Mouse (Mus musculus) ES-Bruce4 (cell line): ENCODE data around the gene Wfdc11. TPM values are rescaled to one million over a fixed set of nuclear protein-coding genes. Genes with fewer than 3 reads are reported as not detected.

Source experiments
- H3K27ac ChIP-seq: 2 replicates; pipeline ENCODE4 v1.5.1; 2012; ENCODE audit warnings: low read length, inconsistent platforms; ENCODE audit not compliant: insufficient read depth
- H3K27me3 ChIP-seq: 2 replicates; pipeline ENCODE4 v1.6.1; 2012; ENCODE audit warnings: mild to moderate bottlenecking, low read length, inconsistent platforms; ENCODE audit not compliant: control insufficient read depth, poor library complexity, insufficient read depth, severe bottlenecking
- H3K36me3 ChIP-seq: 2 replicates; pipeline ENCODE4 v1.6.1; 2012; ENCODE audit warnings: inconsistent platforms, mild to moderate bottlenecking, low read length, moderate library complexity; ENCODE audit not compliant: control insufficient read depth, poor library complexity, insufficient read depth, severe bottlenecking
- H3K4me1 ChIP-seq: one replicate; pipeline ENCODE4 v1.8.1; 2011; ENCODE audit warnings: low read length; ENCODE audit not compliant: control insufficient read depth, insufficient read depth
- H3K4me3 ChIP-seq: 2 replicates; pipeline ENCODE4 v1.5.1; 2011; ENCODE audit warnings: low read depth, mild to moderate bottlenecking, low read length
- H3K9ac ChIP-seq: 2 replicates; pipeline ENCODE4 v1.6.1; 2012; ENCODE audit warnings: low read depth, mild to moderate bottlenecking, inconsistent platforms; ENCODE audit not compliant: poor library complexity, severe bottlenecking
- H3K9me3 ChIP-seq: replicated peaks from 2 replicates; pipeline ENCODE4 v1.6.1; 2012; ENCODE audit warnings: mild to moderate bottlenecking, low read length, inconsistent platforms; ENCODE audit not compliant: control insufficient read depth, poor library complexity, insufficient read depth, severe bottlenecking
- CTCF ChIP-seq: IDR thresholded peaks from one replicate; pipeline ENCODE4 v1.8.1; 2011; ENCODE audit warnings: low read depth, low read length
- EP300 ChIP-seq: IDR thresholded peaks from 2 replicates; pipeline ENCODE4 v1.6.1; 2011; ENCODE audit warnings: low read depth, low read length; ENCODE audit not compliant: insufficient read depth
- POLR2A ChIP-seq: IDR thresholded peaks from one replicate; pipeline ENCODE4 v1.8.1; 2011; ENCODE audit warnings: low read length; ENCODE audit not compliant: insufficient read depth
- polyA plus RNA-seq: library from polyadenylated mRNA; stranded (reverse); fragments of >200 nt; gene quantifications from 2 replicates; pipeline ENCODE4 v1.2.4, GENCODE M21; 2011; ENCODE audit warnings: low read depth; ENCODE audit not compliant: missing spikeins, insufficient read depth, insufficient read length

Wfdc11 gene
- polyA plus RNA-seq, 1 experiment: not detected

DNA sequence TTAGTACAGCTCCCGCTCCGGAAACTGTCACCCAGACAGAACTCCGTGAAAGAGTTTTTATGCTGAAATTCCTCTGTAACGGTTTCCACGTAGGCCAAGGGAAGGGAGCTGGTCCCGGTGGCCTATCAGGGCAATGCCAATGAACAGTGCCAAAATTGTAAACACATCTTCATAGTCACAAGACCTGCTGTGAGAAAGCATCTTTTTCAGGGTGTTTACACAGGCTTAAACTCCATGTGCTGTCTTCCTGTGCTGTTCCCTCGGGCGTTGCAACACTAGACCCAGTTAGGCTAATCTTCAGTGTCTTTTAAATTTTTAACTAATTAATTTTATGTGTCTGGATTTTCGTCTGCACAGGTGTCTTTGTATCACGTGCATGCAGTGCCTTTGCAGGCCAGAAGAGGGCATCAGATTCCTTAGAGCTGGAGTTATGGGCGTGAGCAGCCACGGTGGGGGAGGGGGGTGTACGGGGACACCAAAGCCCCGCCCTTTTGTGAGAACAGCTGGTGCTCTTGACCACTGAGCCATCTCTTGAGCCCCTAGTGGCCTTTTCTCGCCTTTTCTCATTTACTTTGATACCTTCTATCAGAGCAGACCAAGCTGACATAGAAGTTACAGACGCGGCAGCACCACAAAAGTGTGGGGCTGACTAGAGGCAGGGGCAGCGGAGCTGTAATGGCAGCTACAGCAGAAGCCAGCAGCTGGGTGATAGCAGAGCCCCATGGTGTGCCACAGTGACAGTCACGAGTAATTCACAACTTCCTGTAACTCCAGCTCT lies 5.2 kb upstream of the Wfdc11 start:
- Histone ChIP-seq H3K27me3 (no peaks in the 10 kb centered on the region), H3K9me3 (no peaks in the 10 kb centered on the region), H3K4me3 (no peak overlapping the region), H3K36me3 (no peaks in the 10 kb centered on the region), H3K27ac (no peak overlapping the region), H3K9ac (no peak overlapping the region), H3K4me1 (no peaks in the 10 kb centered on the region)
- peak; percentile 76 for TF ChIP-seq CTCF
- no peak for TF ChIP-seq POLR2A
- TF ChIP-seq EP300: 0 out of 2 replicates have a peak, but pooled peaks have one; percentile 36

GRCm38 (mm10) chr2:164676916-164677685 lies 3.2 kb upstream of the Wfdc11 start:
- TF ChIP-seq EP300 (no peak), POLR2A (no peak), CTCF (no peak)
- Histone ChIP-seq H3K27ac (no peak overlapping the region), H3K27me3 (no peaks in the 10 kb centered on the region), H3K4me3 (no peak overlapping the region), H3K9ac (no peak overlapping the region), H3K9me3 (no peaks in the 10 kb centered on the region), H3K36me3 (no peaks in the 10 kb centered on the region), H3K4me1 (no peaks in the 10 kb centered on the region)

DNA sequence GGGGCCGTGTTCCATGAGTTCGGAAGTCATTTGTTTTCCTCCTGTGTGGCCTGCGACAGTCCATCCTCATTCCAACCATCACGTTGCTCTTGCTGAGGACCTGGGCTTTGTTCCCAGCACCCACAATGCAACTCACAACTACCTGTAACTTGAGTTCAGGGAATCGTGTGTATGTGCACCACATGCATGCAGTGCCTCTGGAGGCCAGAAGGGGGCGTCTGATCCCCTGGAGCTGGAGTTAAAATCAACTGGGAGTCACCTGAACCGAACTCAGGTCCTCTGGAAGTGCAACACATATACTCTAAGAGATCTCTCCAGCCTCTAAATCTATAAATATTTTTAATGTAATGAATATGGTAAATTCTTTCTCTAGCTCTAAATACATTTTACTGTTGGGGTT lies 2.2 kb upstream of the Wfdc11 start:
- Histone ChIP-seq H3K4me1 (no peaks in the 10 kb centered on the region), H3K36me3 (no peaks in the 10 kb centered on the region), H3K9ac (no peak overlapping the region), H3K4me3 (no peak overlapping the region), H3K27me3 (no peaks in the 10 kb centered on the region), H3K27ac (no peak overlapping the region), H3K9me3 (no peaks in the 10 kb centered on the region)
- TF ChIP-seq CTCF: peak; percentile 39
- no peak for TF ChIP-seq EP300
- no peak for TF ChIP-seq POLR2A

DNA sequence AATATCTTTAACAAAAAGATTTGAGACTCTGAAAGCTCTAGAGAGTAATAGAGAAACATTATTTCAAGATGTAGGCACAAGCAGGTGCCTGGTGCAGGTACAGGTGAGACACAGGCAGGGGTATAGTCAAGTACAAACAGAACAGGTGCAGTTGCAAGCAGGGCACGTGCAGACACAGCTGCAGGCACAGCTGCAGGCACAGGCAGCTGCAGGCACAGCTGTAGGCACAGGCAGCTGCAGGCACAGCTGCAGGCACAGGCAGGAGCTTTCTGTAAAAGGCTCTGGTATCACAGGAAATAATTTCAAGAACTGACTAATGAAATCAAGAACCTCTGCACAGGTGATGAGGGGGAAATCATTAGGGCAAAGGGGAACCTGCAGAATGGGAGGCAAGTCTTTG lies 2.9 kb downstream of the Wfdc11 start:
- peaks cover 7% of the 10 kb centered on the region; the same call in 1 of the 2 replicates for H3K9me3 ChIP-seq
- no peak for TF ChIP-seq POLR2A
- no peak for TF ChIP-seq CTCF
- no peak for TF ChIP-seq EP300
- no peaks in the 10 kb centered on the region for H3K4me1 ChIP-seq
- H3K4me3 ChIP-seq: no peak overlapping the region
- no peak overlapping the region for H3K27ac ChIP-seq
- no peaks in the 10 kb centered on the region for H3K27me3 ChIP-seq
- no peaks in the 10 kb centered on the region for H3K36me3 ChIP-seq
- H3K9ac ChIP-seq: no peak overlapping the region

DNA sequence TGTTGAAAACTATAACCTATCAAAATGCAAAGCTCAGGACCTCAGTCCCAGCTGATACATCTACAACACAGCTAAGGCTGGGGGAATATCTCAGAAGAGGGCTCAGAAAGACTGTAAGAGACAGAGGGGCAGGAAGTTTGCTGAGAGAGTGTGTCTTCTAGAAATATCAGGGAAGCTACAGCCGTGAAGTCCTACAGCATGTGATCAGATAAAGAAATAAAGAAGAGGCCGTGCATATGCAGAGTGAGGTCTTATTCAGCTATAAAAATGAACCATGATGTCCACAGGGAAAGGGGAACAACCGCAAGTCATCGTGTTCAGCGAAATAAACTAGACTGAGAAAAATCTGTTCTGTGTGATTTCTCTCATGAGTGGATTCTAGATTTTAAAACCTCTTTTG lies 3.6 kb downstream of the Wfdc11 start:
- Histone ChIP-seq H3K4me1 (no peaks in the 10 kb centered on the region), H3K9ac (no peak overlapping the region), H3K4me3 (no peak overlapping the region), H3K36me3 (no peaks in the 10 kb centered on the region), H3K27me3 (no peaks in the 10 kb centered on the region), H3K9me3 (peaks cover 7% of the 10 kb centered on the region; the same call in 1 of the 2 replicates), H3K27ac (no peak overlapping the region)
- TF ChIP-seq EP300 (no peak), CTCF (no peak)

DNA sequence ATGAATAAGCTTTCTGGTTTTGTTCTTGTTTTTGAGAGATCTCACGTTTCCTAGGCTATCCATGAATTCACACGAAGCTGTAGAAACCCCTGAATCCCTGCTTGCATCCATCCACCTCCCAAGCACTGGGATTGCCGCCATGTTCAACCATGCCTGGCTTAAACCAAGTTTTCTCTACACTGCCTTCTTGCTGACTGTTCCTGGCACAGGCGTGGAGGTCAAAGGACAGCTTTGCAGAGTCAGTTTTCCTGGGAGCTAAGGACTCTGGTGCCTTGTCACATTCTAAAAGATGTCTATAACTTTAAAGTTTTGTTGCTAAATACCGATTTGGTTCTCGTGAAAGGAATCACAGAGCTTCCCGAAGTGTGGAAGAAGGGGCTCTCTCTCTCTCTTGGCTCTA lies 9.0 kb downstream of the Wfdc11 start:
- Histone ChIP-seq H3K4me3 (no peak overlapping the region), H3K9ac (no peak overlapping the region), H3K4me1 (no peaks in the 10 kb centered on the region), H3K27me3 (no peaks in the 10 kb centered on the region), H3K36me3 (no peaks in the 10 kb centered on the region), H3K27ac (no peak overlapping the region), H3K9me3 (peaks cover 7% of the 10 kb centered on the region; the same call in 1 of the 2 replicates)
- TF ChIP-seq POLR2A: no peak
- no peak for TF ChIP-seq CTCF
- TF ChIP-seq EP300: no peak
